Mouse (Mus musculus): ENCODE measurements at regions not wholly inside any gene's neighbourhood (a gene's known extent, or its start where the extent isn't known, plus 50 kb on each side); places are given as distances from the start of the nearest gene placed in this dataset.

GRCm38 (mm10) chr1:73725486-73725885 lies 398.8 kb downstream of the Tns1 start:
- DNase-seq, result no peak

- no peak for DNase-seq
These were observed 399.7 kb downstream of the Tns1 start for GRCm38 (mm10) chr1:73724551-73724950.

- no peak for DNase-seq
These were observed 402.6 kb downstream of the Tns1 start for GRCm38 (mm10) chr1:73721486-73722225.

- no peak for DNase-seq
These were observed 405.8 kb downstream of the Tns1 start for GRCm38 (mm10) chr1:73718421-73718820.

GRCm38 (mm10) chr1:73717401-73717800 lies 406.8 kb downstream of the Tns1 start:
- no peak for DNase-seq

GRCm38 (mm10) chr1:73716901-73717300 lies 407.3 kb downstream of the Tns1 start:
- no peak for DNase-seq

- DNase-seq, result no peak
These were observed 408.7 kb downstream of the Tns1 start for GRCm38 (mm10) chr1:73715571-73715970.

GRCm38 (mm10) chr1:73702428-73702842 lies 421.8 kb downstream of the Tns1 start:
- DNase-seq, result peak in 1 of 2 experiments; percentile 4

- DNase-seq, result no peak
These were observed 430.7 kb downstream of the Tns1 start for GRCm38 (mm10) chr1:73693537-73693936.

- no peak for DNase-seq
These were observed 438.5 kb downstream of the Tns1 start for GRCm38 (mm10) chr1:73685734-73686133.

- no peak for DNase-seq
These were observed 439.2 kb downstream of the Tns1 start for GRCm38 (mm10) chr1:73685066-73685465.

GRCm38 (mm10) chr1:73684166-73684565 lies 440.1 kb downstream of the Tns1 start:
- no peak for DNase-seq

- DNase-seq, result no peak
These were observed 440.9 kb downstream of the Tns1 start for GRCm38 (mm10) chr1:73683132-73683888.

GRCm38 (mm10) chr1:73681697-73682096 lies 442.6 kb downstream of the Tns1 start:
- no peak for DNase-seq

GRCm38 (mm10) chr1:73680829-73681228 lies 443.4 kb downstream of the Tns1 start:
- no peak for DNase-seq

- no peak for DNase-seq
These were observed 450.4 kb downstream of the Tns1 start for GRCm38 (mm10) chr1:73673851-73674235.

GRCm38 (mm10) chr1:73673191-73673850 lies 450.9 kb downstream of the Tns1 start:
- DNase-seq, result no peak

GRCm38 (mm10) chr1:73672239-73672638 lies 452.0 kb downstream of the Tns1 start:
- no peak for DNase-seq

- no peak for DNase-seq
These were observed 455.6 kb downstream of the Tns1 start for GRCm38 (mm10) chr1:73668691-73669090.

- no peak for DNase-seq
These were observed 460.7 kb downstream of the Tns1 start for GRCm38 (mm10) chr1:73663546-73663945.

- DNase-seq, result no peak
These were observed 479.2 kb downstream of the Tns1 start for GRCm38 (mm10) chr1:73645011-73645410.

GRCm38 (mm10) chr1:73644394-73644793 lies 479.9 kb downstream of the Tns1 start:
- no peak for DNase-seq

GRCm38 (mm10) chr1:73643431-73643830 lies 480.8 kb downstream of the Tns1 start:
- DNase-seq, result no peak

GRCm38 (mm10) chr1:73642691-73643109 lies 481.5 kb downstream of the Tns1 start:
- no peak for DNase-seq
